Mouse (Mus musculus): Measurements from ENCODE around the gene Cisd1.
A peak's percentile ranks its signal among the peaks of the same experiment; 100 is the strongest.

Cisd1 gene

GRCm38 (mm10) chr10:71348637-71349280 is 4.0 kb upstream of the Cisd1 start:
- peak; percentile 50 for DNase-seq (ENCODE audit: low spot score)

- DNase-seq (ENCODE audit: low spot score), result peak; percentile 45
Measured at GRCm38 (mm10) chr10:71347964-71348636, 3.3 kb upstream of the Cisd1 start.

GRCm38 (mm10) chr10:71347509-71347949 is 2.8 kb upstream of the Cisd1 start, which contains the start of gene Ipmk:
Ipmk (plus strand) TSS chr10:71347763.
- peak; percentile 97 for DNase-seq (ENCODE audit: low spot score)

- peak; percentile 31 for DNase-seq (ENCODE audit: low spot score)
Measured at GRCm38 (mm10) chr10:71346722-71347508, 2.2 kb upstream of the Cisd1 start.

GRCm38 (mm10) chr10:71346106-71346505 is 1.4 kb upstream of the Cisd1 start:
- no peak for DNase-seq (ENCODE audit: low spot score)

- peak; percentile 5 for DNase-seq (ENCODE audit: low spot score)
Measured at GRCm38 (mm10) chr10:71343567-71344265, 1.0 kb downstream of the Cisd1 start.

- DNase-seq (ENCODE audit: low spot score), result no peak
Measured at GRCm38 (mm10) chr10:71343130-71343529, 1.6 kb downstream of the Cisd1 start.

GRCm38 (mm10) chr10:71342030-71342805 is 2.5 kb downstream of the Cisd1 start:
- DNase-seq (ENCODE audit: low spot score), result peak; percentile 39

GRCm38 (mm10) chr10:71341290-71341689 is 3.5 kb downstream of the Cisd1 start:
- DNase-seq (ENCODE audit: low spot score), result no peak

- DNase-seq (ENCODE audit: low spot score), result no peak
Measured at GRCm38 (mm10) chr10:71340195-71340594, 4.6 kb downstream of the Cisd1 start.

- DNase-seq (ENCODE audit: low spot score), result no peak
Measured at GRCm38 (mm10) chr10:71339463-71339862, 5.3 kb downstream of the Cisd1 start.

- no peak for DNase-seq (ENCODE audit: low spot score)
Measured at GRCm38 (mm10) chr10:71338156-71338905, 6.4 kb downstream of the Cisd1 start.

GRCm38 (mm10) chr10:71337733-71338132 is 7.0 kb downstream of the Cisd1 start:
- no peak for DNase-seq (ENCODE audit: low spot score)

- DNase-seq (ENCODE audit: low spot score), result no peak
Measured at GRCm38 (mm10) chr10:71332859-71333258, 11.9 kb downstream of the Cisd1 start.

- DNase-seq (ENCODE audit: low spot score), result no peak
Measured at GRCm38 (mm10) chr10:71332376-71332775, 12.4 kb downstream of the Cisd1 start.

GRCm38 (mm10) chr10:71331908-71332307 is 12.8 kb downstream of the Cisd1 start:
- DNase-seq (ENCODE audit: low spot score), result no peak

GRCm38 (mm10) chr10:71330070-71330469 is 14.7 kb downstream of the Cisd1 start:
- no peak for DNase-seq (ENCODE audit: low spot score)

- DNase-seq (ENCODE audit: low spot score), result no peak
Measured at GRCm38 (mm10) chr10:71329295-71329694, 15.5 kb downstream of the Cisd1 start.

GRCm38 (mm10) chr10:71328870-71329269 is 15.9 kb downstream of the Cisd1 start:
- DNase-seq (ENCODE audit: low spot score), result no peak

- no peak for DNase-seq (ENCODE audit: low spot score)
Measured at GRCm38 (mm10) chr10:71328382-71328781, 16.4 kb downstream of the Cisd1 start.

- no peak for DNase-seq (ENCODE audit: low spot score)
Measured at GRCm38 (mm10) chr10:71327386-71327785, 17.4 kb downstream of the Cisd1 start.
